Mouse (Mus musculus) G1E (cell line): Measurements from ENCODE around the gene Tlk2. TPM values are rescaled to one million over a fixed set of nuclear protein-coding genes. Genes with fewer than 3 reads are reported as not detected.
"Not testable (repeated sequence)": the region's sequence is repeated elsewhere in the genome, so short reads cannot be mapped to it uniquely, and the experiment has no call there.

Experiments used
- ATAC-seq: 2 replicates; pipeline ENCODE4 v1.8.0; 2016; ENCODE audit warnings: mild to moderate bottlenecking; ENCODE audit not compliant: insufficient number of reproducible peaks, poor library complexity, low FRiP score, severe bottlenecking; ENCODE audit errors: extremely low read depth
- DNase-seq: peaks from one replicate; pipeline ENCODE4 v3.0.0; 2012; ENCODE audit warnings: low spot score
- H3K27me3 ChIP-seq: 2 replicates; pipeline ENCODE4 v1.6.1; 2012; ENCODE audit warnings: mild to moderate bottlenecking, low read length, inconsistent platforms; ENCODE audit not compliant: insufficient read depth
- H3K36me3 ChIP-seq: replicated peaks from 2 replicates; pipeline ENCODE3; 2012; ENCODE audit warnings: mild to moderate bottlenecking, inconsistent platforms
- H3K4me1 ChIP-seq: 2 replicates; pipeline ENCODE4 v1.6.1; 2012; ENCODE audit warnings: low read depth, low read length, inconsistent platforms, mixed read lengths; ENCODE audit not compliant: insufficient read depth
- H3K4me3 ChIP-seq: 2 replicates; pipeline ENCODE4 v1.5.1; 2012; ENCODE audit warnings: low read depth, mild to moderate bottlenecking, inconsistent platforms, low read length, moderate library complexity, mixed read lengths
- H3K9me3 ChIP-seq: replicated peaks from 2 replicates; pipeline ENCODE4 v1.6.1; 2012; ENCODE audit warnings: inconsistent platforms
- CTCF ChIP-seq: IDR thresholded peaks from 2 replicates; pipeline ENCODE4 v1.5.1; 2012; ENCODE audit warnings: low read depth, low read length, inconsistent platforms, mixed read lengths
- GATA1 ChIP-seq: IDR thresholded peaks from 2 replicates; pipeline ENCODE4 v1.6.1; 2012; ENCODE audit warnings: borderline replicate concordance, low read length, inconsistent platforms, mixed read lengths
- GATA2 ChIP-seq: IDR thresholded peaks from 2 replicates; pipeline ENCODE4 v1.6.1; 2012; ENCODE audit warnings: low read depth, low read length, inconsistent platforms, borderline replicate concordance
- POLR2AphosphoS5 ChIP-seq: IDR thresholded peaks from 2 replicates; pipeline ENCODE4 v1.6.1; 2012; ENCODE audit warnings: low read depth, low read length, inconsistent platforms; ENCODE audit not compliant: insufficient replicate concordance
- TAL1 ChIP-seq: conservative IDR thresholded peaks from 2 replicates; pipeline ENCODE4 v1.6.1; 2012; ENCODE audit warnings: low read depth, low read length, inconsistent platforms, mixed read lengths
- polyA plus RNA-seq: library from polyadenylated mRNA; stranded (reverse); fragments of >175 nt; gene quantifications from 2 replicates; pipeline ENCODE4 v1.2.3, GENCODE M21; 2012
- total RNA-seq, 2 experiments: library from RNA; stranded (forward) in 1 of 2; stranded (reverse) in 1 of 2; fragments of 200-1000 nt in 1 of 2; fragments of >200 nt in 1 of 2; fragmentation: Nextera tagmentation in 1 of 2; gene quantifications; 2 replicates each; pipeline ENCODE4 v1.2.3; 2014 to 2017

Tlk2 gene
- total RNA-seq (2014; fragmentation: Nextera tagmentation): 187 and 232 TPM in 2 replicates
- total RNA-seq (2017): 95.9 and 102 TPM in 2 replicates
- 20.4 and 23.3 TPM in 2 replicates for polyA plus RNA-seq

DNA sequence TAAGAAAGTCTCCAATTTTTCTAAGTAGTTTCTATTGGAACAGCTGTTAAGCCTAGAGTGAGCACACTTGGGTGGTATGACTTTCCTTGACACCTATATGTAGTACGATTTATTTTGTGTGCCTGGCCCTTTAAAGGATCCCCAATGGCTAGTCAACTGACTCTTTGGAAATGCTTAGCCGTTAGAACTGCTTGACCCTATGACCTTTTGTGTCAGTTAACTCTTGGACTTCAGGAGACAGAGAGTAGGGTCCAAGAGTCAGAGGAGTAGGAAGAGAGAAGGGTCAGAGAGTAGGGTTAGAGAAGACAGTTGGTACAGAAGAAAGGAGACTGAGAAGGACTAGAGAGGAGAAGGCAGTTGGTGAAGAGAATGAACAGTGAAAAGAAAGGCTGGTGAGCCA lies at the start of gene Tlk2:
Tlk2 (plus strand) TSS at position 292 of the 400 bp plus-strand sequence.
- no peaks in the 10 kb centered on the region for H3K27me3 ChIP-seq
- peak within 1 kb of the TSS; percentile 88; the same call in 1 of the 2 replicates for H3K4me3 ChIP-seq
- H3K4me1 ChIP-seq: peaks cover 24% of the 10 kb centered on the region
- DNase-seq (no peak), ATAC-seq (no peak)
- TF ChIP-seq GATA2: no peak
- no peak for TF ChIP-seq CTCF
- TF ChIP-seq POLR2AphosphoS5: no peak
- TF ChIP-seq TAL1: no peak
- TF ChIP-seq GATA1: no peak
- H3K9me3 ChIP-seq: no peaks in the 10 kb centered on the region
- H3K36me3 ChIP-seq: peaks cover 34% of the 10 kb centered on the region

DNA sequence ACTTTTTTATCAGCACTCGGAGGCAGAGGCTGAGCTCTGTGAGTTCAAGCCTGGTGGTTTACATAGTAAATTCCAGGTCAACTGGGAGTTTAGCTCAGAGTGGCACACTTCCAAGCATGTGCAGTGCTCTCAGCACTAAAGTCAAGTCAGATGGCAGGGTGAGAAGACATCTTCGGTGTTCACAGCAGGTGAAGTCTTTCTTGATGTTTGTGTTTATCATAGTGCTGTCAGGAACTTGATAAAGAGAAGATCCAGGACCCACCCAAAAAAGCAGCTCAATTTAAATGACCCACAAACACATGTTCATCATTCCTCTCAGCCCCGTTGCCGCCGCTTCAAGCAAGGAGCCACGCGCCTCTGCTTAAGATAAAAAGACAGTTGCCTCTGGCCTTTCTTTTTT lies 42.9 kb upstream of the Tlk2 start:
- peaks cover 99% of the 10 kb centered on the region for H3K36me3 ChIP-seq
- no peaks in the 10 kb centered on the region for H3K9me3 ChIP-seq
- no peaks in the 10 kb centered on the region; the same call in 1 of the 2 replicates for H3K27me3 ChIP-seq
- no peak for DNase-seq
- H3K4me3 ChIP-seq: no peak overlapping the region
- ATAC-seq: no peak
- no peak for TF ChIP-seq TAL1
- H3K4me1 ChIP-seq: peaks cover 7% of the 10 kb centered on the region; the same call in 1 of the 2 replicates

DNA sequence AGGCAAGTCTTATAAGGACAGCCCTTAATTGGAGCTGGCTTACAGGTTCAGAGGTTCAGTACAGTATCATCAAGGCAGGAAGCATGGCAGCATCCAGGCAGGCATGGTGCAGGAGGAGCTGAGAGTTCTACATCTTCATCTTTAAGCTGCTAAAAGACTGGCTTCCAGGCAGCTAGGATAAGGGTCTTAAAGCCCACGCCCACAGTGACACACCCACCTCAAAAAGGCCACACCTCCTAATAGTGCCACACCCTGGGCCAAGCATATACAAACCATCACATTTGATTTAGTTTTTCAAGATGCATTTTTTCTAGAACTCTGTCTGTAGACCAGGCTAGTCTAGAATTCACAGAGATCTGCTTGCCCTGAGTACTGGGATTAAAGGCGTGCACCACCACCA lies 41.4 kb upstream of the Tlk2 start:
- H3K4me3 ChIP-seq, DNase-seq, ATAC-seq, H3K9me3 ChIP-seq, H3K27me3 ChIP-seq: not testable (repeated sequence)
- peaks cover 13% of the 10 kb centered on the region for H3K4me1 ChIP-seq
- peaks cover 98% of the 10 kb centered on the region for H3K36me3 ChIP-seq

DNA sequence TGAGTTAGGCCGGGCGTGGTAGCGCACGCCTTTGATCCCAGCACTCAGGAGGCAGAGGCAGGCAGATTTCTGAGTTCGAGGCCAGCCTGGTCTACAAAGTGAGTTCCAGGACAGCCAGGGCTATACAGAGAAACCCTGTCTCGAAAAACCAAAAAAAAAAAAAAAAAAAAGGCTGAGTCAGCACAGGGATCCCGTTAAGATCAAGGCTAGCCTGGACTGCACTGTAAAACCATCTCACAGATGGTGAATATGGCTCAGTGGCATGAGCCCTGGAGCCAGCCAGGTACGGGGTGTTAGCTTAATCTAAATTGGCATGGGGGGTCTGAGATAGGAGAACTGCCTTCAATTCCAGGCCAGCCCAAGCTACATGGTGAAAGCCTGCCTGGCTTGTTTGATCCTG lies 38.1 kb upstream of the Tlk2 start:
- not testable (repeated sequence) for H3K4me3 ChIP-seq, DNase-seq, ATAC-seq, H3K27me3 ChIP-seq, H3K9me3 ChIP-seq
- H3K4me1 ChIP-seq: peaks cover 29% of the 10 kb centered on the region
- peaks cover 66% of the 10 kb centered on the region for H3K36me3 ChIP-seq

DNA sequence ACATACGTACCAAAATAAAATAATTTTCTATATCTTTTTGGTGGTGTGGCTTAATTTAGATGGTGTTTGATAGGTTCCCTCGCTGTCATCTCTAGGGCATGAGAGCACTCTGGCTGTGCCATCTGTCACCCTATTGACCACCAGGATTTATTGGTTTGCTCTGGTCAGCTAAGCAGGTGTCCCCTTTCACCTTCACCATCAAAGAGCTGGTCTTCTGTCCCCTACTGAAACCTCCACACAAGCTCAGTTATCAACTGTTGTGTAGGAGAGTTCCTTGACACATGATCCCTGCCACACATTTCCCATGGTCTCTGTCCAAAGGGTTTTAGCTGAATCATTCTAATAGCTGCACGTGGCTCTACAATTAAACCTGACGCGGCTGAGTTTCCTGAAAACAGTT lies 37.5 kb upstream of the Tlk2 start:
- no peak for TF ChIP-seq POLR2AphosphoS5
- no peak for TF ChIP-seq TAL1
- TF ChIP-seq GATA1: no peak
- TF ChIP-seq GATA2: no peak
- TF ChIP-seq CTCF: no peak
- DNase-seq (no peak), ATAC-seq (no peak)
- Histone ChIP-seq H3K9me3 (no peaks in the 10 kb centered on the region), H3K27me3 (no peaks in the 10 kb centered on the region; the same call in 1 of the 2 replicates), H3K4me1 (peaks cover 31% of the 10 kb centered on the region), H3K36me3 (peaks cover 60% of the 10 kb centered on the region), H3K4me3 (no peak overlapping the region)

DNA sequence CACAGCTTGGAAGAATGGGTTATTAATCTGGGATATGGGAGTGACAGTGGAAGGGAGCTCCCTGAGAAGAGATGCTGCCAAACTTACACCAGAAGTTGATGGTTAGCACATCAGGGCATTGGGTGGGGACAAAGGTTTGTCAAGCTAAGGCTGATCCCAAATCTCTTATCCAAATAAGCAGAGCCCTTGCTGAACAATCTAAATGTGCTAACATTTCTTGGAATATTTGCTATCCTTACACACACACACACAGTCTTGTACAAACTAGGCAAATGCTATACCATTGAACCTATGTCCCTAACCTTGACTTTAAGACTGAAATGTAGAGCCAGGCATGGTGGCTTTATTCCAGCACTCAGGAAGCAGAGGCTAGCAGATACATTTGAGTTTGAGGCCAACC lies 35.0 kb upstream of the Tlk2 start:
- ATAC-seq: no peak
- DNase-seq: no peak
- TF ChIP-seq GATA1: no peak
- TF ChIP-seq GATA2: no peak
- no peak for TF ChIP-seq POLR2AphosphoS5
- TF ChIP-seq CTCF: no peak
- TF ChIP-seq TAL1: no peak

DNA sequence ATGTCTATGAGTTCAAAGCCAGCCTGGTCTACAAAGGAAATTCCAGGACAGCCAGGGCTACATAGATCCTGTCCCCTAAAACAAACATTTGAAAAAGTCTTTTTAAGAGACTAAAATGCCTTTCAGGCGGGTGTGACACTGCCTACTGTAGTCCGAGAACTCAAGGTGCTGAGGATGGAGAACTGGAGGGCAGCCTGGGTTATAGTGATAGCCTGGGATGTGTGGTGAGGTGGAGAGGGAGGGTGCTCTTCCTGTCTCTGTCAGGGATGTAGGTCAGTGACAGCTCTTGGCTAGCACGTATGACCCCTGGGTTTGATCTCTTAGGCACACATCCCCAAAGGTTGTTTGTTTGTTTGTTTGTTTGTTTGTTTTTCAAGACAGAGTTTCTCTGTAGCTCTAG lies 34.5 kb upstream of the Tlk2 start:
- peaks cover 40% of the 10 kb centered on the region for H3K4me1 ChIP-seq
- DNase-seq (no peak), ATAC-seq (no peak)
- H3K4me3 ChIP-seq: no peak overlapping the region
- no peaks in the 10 kb centered on the region; the same call in 1 of the 2 replicates for H3K27me3 ChIP-seq
- H3K36me3 ChIP-seq: peaks cover 31% of the 10 kb centered on the region
- TF ChIP-seq CTCF: no peak
- no peak for TF ChIP-seq TAL1
- no peak for TF ChIP-seq GATA1
- no peak for TF ChIP-seq POLR2AphosphoS5
- TF ChIP-seq GATA2: no peak
- H3K9me3 ChIP-seq: no peaks in the 10 kb centered on the region

More for the DNA sequence above, 35.0 kb upstream of the Tlk2 start:
- Histone ChIP-seq H3K9me3 (no peaks in the 10 kb centered on the region), H3K4me1 (peaks cover 37% of the 10 kb centered on the region), H3K36me3 (peaks cover 36% of the 10 kb centered on the region), H3K27me3 (no peaks in the 10 kb centered on the region; the same call in 1 of the 2 replicates), H3K4me3 (no peak overlapping the region)
